Mouse (Mus musculus) heart, postnatal 10 days (tissue): Measurements from ENCODE around the gene Ddit4. TPM values are rescaled to one million over a fixed set of nuclear protein-coding genes. Genes with fewer than 3 reads are reported as not detected.
"Not testable (repeated sequence)": the region's sequence is repeated elsewhere in the genome, so short reads cannot be mapped to it uniquely, and the experiment has no call there.

Source experiments
- DNase-seq, 2 experiments: peaks; one replicate each; pipeline ENCODE4 v3.0.0; 2021
- intact Hi-C: fragments of 180-260 bp; cut with DNase I; formaldehyde crosslinking; loops from one replicate; pipeline ENCODE4 v1.15.1; 2025
- total RNA-seq, 2 experiments: library from RNA; stranded (reverse); gene quantifications; 2 replicates each; pipeline ENCODE4 v1.2.3; 2021

Ddit4 gene
- total RNA-seq: 100 to 1,000 TPM in 1 of 2 experiments, 10 to 100 TPM in 1; 65.8 to 116 TPM

- peak; percentile 100 for DNase-seq
Observed at GRCm38 (mm10) chr10:59951211-59952151, at the start of gene Ddit4. Gene Ddit4, minus strand, starts transcription at chr10:59951834.

DNA sequence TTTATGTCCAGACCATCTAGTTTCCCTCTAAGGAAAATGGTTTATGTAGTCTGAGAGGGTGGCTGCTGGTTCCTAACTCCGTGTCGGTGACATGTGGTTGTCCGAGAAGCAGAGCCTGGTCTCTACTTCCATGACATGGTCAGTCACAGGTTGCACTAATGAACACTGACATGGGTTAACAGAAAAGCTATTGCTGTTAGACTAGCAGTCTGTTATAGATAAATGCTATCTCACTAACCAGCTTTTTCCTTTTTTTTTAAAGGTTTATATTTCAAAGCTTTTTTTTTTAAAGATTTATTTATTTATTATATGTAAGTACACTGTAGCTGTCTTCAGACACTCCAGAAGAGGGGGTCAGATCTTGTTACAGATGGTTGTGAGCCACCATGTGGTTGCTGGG, 47.4 kb upstream of the Ddit4 start:
- intact Hi-C loops: no loop called here
- no peak for DNase-seq

More at GRCm38 (mm10) chr10:59951211-59952151, at the start of gene Ddit4:
- intact Hi-C loops: loop anchor here (1.0 to 2.0 kb wide), 5 partner anchors 18 to 51 kb away; partner anchors contain the start of genes Anapc16 and Ascc1

GRCm38 (mm10) chr10:59997591-59997990, 46.0 kb upstream of the Ddit4 start:
- DNase-seq: peak; percentile 80 to 91
- intact Hi-C loops: no loop called here

DNA sequence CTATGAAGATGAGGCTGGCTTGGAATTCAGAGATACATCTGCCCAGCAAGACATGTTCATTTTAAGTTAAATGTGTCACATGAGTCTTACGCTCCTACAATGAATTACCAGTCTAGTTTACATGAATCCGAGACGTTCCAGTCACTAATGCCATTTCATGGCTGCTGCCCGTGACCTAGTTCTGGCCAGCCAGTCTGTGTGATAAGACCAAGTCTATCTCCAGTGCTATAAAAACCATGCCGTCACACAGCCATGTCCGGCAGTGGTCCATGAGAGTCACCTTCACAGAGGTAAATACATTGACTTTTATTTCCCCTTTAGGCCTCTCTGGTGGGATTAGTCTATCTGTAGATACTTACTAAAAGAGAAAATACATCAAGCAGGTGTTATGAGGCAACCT, 44.3 kb upstream of the Ddit4 start:
- peak; percentile 54 to 69 for DNase-seq
- intact Hi-C loops: no loop called here

- intact Hi-C loops, DNase-seq: not testable (repeated sequence)
Observed at GRCm38 (mm10) chr10:59993813-59994212, 42.2 kb upstream of the Ddit4 start.

- no peak for DNase-seq
- intact Hi-C loops: no loop called here
Observed at GRCm38 (mm10) chr10:59992024-59992423, 40.4 kb upstream of the Ddit4 start.

DNA sequence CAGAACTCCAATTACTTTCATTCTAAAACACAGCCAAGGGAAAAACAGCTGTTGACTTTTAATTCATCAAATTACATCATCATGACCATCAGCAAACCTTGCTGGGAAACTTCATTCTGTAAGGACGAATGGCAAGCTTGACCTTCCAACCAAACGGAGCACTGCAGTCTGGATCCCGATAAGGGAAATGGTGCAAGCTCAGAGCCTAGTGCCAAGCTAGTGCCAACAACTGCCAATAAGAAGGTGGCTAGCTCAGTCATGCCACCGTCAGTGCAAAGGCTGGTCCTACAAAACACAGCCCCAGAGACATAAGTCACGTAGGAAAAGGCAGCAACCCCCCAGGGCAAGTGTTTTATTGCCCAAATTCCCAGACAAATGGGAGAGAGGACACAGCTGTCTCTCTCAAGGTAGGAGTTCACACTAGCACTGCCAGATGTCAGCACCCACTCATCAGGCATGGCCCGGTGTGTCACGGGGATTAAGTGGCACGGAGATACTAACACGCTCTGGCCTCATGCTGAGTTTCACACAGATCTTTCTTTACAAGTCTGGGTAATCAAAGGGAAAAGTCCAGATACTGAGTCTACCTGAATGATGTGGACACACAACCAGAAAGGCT, 39.7 kb upstream of the Ddit4 start:
- peak in 1 of 2 experiments; percentile 59 for DNase-seq
- intact Hi-C loops: no loop called here

DNA sequence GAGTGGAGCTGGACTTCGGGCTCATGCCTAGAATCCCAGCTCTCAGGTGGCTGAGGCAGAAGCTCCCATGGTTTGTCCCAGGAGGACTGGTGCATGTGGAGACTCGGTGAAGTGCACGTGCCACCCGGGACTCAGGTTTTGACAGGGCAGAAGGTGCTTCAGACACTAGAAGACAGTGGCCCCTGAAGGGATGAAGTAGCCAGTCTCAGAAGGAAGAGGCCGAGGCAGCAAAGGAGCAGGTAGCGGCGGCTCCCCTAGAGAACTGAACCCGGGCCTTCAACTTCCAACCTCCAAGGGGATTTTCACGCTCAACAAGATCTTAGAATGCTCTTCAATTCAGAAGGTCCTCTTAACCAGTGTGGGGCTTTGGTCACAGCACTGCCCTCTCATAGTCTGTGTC, 38.8 kb upstream of the Ddit4 start:
- intact Hi-C loops: no loop called here
- no peak for DNase-seq

- DNase-seq: peak; percentile 80 to 83
- intact Hi-C loops: no loop called here
Observed at GRCm38 (mm10) chr10:59988036-59988435, 36.4 kb upstream of the Ddit4 start.

GRCm38 (mm10) chr10:59982379-59982873, 30.8 kb upstream of the Ddit4 start:
- intact Hi-C loops: no loop called here
- DNase-seq: peak in 1 of 2 experiments; percentile 41

DNA sequence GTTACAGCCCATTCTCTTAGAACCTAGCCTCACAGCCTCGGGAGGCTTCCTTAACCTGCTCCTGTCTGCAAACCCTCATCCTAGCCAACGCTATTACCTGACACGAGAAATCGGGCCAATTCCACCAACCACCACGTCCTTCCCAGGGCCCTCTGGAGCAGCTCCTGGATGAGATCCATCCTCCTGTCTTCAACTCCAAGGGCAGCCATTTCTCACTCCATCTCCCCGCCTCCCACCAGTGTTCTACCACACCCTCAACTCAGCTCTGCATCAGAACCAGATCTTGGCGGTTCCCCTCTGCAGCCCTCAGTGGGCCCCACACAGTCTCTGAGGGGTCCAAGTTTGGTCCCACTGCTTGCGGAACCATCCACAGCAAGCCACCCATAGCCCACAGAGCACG, 30.2 kb upstream of the Ddit4 start:
- intact Hi-C loops: no loop called here
- DNase-seq: peak; percentile 83

DNA sequence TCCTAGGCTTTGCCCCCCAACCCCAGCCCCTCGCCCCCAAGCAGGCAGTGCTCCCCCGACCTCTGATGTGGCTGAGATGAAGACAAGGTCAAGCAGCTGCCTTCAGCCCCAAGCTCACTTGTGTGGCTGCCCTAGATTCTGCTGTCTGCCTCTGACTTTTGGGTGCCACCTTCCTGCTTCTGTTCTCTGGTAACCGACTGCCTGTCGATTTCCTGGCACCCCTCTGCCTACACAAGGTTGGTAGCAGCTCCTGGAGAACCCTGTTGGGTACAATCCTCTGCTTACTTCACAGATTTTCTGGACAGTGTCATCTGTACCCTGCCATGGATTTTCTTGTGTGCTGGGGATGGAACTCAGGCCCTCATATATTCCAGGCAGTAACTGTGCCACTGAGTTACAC, 29.7 kb upstream of the Ddit4 start:
- intact Hi-C loops: no loop called here

DNA sequence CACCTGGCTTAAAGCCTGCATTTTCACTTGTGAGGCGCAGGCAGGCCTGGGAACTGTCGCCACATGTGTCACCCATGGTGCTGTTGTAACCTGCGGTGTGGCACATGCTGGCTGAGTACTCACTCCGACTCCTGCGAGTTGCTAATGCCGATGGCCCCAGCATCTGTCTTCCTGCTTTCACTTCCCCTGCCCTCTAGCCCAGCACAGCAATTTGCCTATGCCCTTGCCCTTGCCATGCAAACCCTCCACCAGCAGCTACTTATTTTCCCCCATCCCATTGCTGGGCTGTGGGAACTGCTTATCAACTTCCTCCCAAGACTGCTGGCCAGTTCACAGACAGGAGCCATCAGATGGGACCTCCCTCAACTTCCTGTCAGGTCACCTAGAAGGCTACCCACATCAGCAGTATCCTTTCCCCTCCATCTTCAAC, 29.2 kb upstream of the Ddit4 start:
- peak in 1 of 2 experiments; percentile 46 for DNase-seq
- intact Hi-C loops: no loop called here

More for the DNA sequence above, 29.7 kb upstream of the Ddit4 start:
- DNase-seq: no peak

DNA sequence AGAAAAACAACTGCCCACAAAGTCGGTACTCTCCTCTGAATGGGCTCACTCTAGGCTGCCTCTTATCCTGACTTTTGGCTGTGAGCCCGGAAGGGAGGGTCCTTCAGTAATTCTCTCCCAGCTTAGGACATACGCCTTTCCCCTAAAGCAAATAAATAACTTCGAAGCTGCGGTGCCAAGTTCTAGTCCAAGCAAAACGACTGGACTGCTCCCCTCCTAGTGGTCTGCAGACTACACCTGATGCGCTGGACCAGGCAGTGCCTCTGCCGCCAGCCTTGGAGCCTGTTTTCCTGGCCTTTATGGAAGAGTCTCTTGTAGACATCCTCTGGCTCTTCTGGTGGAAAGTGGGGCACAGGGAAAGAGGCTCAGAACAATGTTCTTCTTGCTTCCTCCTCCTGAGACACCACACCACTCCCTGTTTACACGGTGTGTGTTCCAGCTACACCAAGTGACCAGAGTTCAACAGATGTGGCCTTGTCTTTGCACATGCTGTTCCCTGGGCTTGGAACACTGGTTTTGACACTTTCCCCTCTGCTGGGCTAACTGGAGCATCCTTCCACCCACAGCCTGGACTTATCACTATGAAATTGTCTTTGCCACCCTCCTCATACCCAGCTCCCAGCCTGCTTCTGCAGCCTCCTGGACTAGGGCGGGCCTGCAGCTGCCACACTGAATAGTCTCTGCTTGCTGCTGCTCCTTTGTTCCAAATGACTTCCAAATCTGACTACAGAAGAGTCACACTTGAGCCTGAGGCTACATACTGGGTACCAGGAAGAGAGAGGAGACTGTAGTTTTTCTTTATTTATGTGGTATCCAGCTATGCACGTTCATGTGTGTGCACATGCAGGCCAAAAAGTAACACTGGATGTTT, 27.5 kb upstream of the Ddit4 start:
- intact Hi-C loops: no loop called here
- peak; percentile 89 to 90 for DNase-seq

DNA sequence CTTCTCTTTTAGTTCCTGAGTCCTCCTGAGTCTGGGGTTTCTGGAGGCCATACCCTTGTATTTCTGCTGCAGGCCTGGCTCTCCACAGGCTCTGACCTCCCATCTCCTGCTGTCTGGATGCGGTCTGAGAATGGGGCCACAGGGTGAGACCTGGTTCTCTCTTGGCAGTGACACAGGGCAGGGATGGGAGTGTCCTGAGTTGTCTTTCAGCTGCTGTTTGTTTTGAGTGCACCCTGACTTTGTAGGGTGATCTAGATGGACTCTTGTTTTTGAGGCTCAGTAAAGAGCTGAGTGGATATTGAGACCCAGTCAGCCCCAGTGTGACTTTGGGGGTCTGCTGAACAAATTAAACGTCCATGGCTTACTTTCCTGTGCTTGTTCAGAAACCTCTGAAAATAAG, 26.8 kb upstream of the Ddit4 start:
- DNase-seq: peak in 1 of 2 experiments; percentile 48

GRCm38 (mm10) chr10:59977715-59978343, 26.2 kb upstream of the Ddit4 start:
- intact Hi-C loops: no loop called here
- peak; percentile 44 to 57 for DNase-seq

More for the DNA sequence above, 26.8 kb upstream of the Ddit4 start:
- intact Hi-C loops: no loop called here

GRCm38 (mm10) chr10:59977141-59977540, 25.5 kb upstream of the Ddit4 start:
- no peak for DNase-seq
- intact Hi-C loops: no loop called here

- intact Hi-C loops: loop anchor here (1.0 kb wide), 1 partner anchor 22 kb away; no protein-coding TSS in a partner anchor
- DNase-seq: peak; percentile 63 to 66
Observed at GRCm38 (mm10) chr10:59974786-59975185, 23.2 kb upstream of the Ddit4 start.

DNA sequence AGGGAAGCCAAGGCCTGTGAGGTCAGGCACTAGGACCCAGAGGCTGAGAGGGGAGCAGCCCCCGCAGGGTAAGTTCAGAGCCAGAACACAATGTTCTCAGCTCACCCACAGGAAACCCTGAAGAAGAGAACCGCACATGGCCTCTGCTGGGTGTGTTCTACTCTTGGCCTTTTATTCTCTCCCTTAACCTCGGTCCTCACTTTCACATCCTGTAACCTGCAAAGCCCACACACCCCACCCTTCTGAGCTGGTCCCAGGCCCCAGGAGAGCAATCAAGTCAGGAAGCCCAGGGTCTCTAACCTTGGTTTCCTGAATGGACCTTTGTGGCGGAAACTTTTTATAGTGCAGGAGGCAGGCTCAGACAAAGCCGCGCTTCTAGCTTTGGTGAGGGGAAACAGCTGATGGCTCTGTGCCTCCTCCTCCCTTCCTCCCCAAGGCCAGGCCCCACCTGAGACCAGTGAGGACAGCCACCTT, 22.6 kb upstream of the Ddit4 start:
- intact Hi-C loops: loop anchor here (1.0 kb wide), 1 partner anchor 22 kb away; no protein-coding TSS in a partner anchor
- peak; percentile 84 to 85 for DNase-seq
